Mouse (Mus musculus): Measurements from ENCODE around the gene Coq8a.

Coq8a gene

DNA sequence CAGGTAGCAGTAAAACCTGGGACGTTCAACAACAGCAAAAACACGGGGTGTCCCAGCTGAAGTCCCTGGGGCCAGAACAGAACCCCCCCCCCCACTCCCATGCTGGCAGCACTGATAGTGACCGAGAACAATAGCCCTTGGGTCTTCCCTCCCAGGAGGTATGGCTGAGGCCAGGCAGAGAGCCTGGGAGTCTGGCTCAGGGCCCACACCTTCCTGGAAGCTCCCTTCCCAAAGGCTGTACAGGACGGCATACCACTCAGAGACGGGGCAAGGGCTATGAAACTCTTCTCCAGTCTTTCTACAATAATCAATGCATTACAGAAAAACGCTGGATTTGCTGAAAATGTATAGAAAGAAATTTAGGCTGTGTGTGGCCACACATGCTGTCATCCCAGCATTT, 24.7 kb downstream of the Coq8a start:
- no peak for DNase-seq

DNA sequence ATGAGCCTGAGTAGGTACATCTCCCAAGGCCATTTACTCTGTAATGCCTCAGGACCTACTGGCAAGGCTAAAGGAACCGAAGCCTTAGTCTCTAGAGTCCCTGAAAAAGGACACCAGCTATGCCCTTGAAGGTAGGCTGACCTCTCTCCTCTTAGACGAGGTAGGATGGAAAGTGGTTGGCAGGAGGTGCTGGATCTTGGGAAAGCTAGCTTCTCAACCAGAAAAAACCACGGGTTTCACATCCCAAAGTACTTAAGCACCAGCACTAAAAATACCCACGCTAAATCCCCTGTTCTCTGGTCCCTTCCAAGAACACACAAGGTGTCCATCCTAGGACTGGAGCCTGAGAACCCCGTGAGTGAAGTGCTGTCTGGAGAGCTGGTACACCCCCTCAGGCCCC, 26.4 kb downstream of the Coq8a start:
- DNase-seq: no peak

DNA sequence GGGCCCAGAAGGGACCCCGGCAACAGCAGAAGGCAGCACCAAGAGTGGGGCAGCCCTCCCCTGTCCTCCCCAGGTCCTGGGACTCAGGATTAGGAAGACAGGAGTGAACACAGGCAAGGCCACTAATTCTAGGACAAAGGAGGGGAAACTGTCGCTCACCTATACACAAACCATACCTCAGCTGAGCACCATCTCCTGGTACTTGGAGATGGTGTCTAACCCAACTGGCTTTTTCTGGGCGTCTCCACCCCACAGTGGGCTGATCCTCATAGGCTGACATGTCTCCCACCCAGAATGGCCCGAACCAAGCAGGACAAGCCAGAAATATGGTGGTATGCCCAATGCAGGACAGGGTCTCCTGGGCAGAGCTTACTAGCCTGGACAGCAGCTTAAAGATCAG, 26.8 kb downstream of the Coq8a start:
- no peak for DNase-seq

DNA sequence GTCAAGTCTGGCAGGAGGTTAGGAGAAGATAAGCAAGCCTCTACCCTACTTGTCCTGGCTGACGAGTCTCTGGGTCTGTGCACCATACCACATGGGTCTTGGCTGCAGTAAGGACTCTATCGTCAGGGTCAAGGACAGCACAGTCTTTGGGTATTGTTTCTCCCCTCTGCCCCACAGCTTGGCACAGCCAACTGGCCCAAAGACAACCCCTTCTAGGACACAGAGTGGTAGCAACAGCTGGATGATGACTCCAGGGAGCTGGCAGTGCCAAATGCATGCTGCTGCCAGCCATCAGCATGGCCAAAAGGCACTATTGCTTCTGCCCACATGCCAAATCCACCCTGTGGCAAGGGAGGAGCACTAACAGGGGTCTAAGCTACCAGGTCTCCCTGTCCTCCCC, 27.5 kb downstream of the Coq8a start:
- DNase-seq: no peak

DNA sequence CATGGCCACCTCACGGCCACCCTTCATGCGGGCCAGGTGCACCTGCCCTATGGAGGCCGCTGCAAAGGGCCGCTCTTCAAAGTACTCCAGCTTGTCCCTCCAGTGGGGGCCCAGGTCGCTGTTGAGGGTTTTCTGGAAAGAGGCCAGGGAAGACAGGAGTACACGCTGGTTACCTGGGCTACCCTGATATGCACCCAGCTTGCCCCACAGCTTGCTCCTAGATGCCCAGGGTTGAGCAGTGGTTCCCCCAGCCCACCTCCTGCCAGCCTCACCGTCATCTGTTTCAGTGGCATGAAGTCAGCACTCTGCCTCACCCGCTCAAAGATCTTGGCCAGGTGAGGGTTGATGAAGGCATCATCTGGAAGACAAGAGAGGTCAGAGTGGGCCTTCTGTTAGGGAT, 29.3 kb downstream of the Coq8a start:
- DNase-seq: no peak

DNA sequence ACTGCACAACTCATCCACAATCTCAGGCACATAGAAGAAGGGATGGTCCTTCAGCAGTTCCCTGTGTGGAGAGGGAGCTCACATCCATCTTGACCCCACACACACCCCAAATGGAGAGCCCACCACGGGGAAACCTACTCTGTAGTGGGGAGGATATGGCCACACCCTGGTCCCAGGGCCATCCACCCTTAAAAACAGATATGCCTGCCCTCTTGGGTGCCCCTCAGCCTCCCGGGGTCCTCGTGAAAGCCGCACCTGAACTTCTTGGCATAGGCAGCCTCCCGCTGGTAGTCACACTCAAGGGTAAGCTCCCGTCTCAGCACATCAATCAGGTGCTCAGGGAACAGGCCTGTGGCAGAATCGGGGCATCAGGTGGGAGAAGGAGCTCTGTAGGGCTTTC, 30.2 kb downstream of the Coq8a start:
- no peak for DNase-seq

DNA sequence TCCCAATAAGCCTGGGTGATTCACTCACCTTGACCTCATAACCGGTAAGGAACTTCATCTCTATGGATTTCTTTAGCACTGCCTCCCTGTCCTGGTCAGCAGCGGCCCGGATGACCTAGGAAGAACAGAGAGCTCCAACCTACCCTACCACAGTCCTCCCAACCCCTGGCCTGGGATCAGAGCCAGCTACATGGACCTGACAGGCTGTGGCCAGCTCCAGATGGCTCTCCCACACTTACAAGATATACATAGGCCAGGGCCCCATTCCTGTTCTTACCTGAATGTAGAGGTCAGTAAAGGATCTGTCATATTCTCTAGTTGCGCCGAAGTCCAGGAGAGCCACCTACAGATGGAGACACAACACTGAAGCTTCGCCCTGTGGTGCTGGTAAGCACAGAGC, 31.1 kb downstream of the Coq8a start:
- DNase-seq: no peak

- no peak for DNase-seq
Measured at GRCm38 (mm10) chr1:180166533-180166932, 32.9 kb downstream of the Coq8a start.

DNA sequence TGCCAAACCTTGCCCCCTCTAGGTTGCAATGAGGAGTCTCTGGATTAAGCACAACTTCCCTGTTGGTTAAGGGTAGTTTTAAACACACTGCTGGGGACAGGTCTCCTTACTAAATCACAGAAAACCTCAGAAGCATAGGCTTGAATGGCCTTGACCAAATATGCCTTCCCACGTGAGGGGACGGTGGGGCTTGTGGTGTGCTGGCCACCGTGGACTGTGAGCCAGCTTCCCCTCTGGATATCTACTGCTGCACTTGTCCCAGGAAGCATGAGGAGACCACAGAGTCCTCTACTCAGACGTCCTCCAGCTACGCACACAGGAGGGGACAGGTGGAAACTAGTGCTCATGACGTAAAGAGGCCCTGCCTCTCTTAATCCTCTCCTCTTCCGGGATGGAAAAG, 36.4 kb downstream of the Coq8a start:
- DNase-seq: no peak

GRCm38 (mm10) chr1:180161566-180162355, 37.6 kb downstream of the Coq8a start:
- DNase-seq: no peak

- DNase-seq: no peak
Measured at GRCm38 (mm10) chr1:180161160-180161559, 38.2 kb downstream of the Coq8a start.

GRCm38 (mm10) chr1:180160545-180160944, 38.9 kb downstream of the Coq8a start:
- DNase-seq: no peak

DNA sequence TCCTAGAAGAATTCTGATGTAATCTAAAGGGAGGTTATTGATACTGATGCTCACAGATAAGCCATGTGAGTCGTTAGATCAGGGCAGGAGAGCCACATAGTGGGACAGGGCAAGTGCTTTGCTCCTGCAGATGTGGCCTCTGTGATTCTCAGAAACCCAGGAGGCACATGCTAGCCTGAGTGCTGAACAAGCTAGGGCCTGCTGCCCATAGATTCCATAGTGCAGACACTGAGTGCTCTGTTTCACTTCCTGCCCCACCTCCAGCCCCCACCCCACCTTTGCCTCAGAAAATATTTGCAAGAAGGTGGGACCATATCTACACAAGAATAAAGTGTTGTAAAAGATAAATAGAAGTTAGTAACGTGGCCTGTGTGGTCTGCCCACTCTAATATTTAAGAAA, 40.8 kb downstream of the Coq8a start:
- no peak for DNase-seq

- DNase-seq: no peak
Measured at GRCm38 (mm10) chr1:180151191-180151590, 48.2 kb downstream of the Coq8a start.

GRCm38 (mm10) chr1:180148563-180148962, 50.8 kb downstream of the Coq8a start:
- no peak for DNase-seq

- DNase-seq: no peak
Measured at GRCm38 (mm10) chr1:180148036-180148435, 51.4 kb downstream of the Coq8a start.

DNA sequence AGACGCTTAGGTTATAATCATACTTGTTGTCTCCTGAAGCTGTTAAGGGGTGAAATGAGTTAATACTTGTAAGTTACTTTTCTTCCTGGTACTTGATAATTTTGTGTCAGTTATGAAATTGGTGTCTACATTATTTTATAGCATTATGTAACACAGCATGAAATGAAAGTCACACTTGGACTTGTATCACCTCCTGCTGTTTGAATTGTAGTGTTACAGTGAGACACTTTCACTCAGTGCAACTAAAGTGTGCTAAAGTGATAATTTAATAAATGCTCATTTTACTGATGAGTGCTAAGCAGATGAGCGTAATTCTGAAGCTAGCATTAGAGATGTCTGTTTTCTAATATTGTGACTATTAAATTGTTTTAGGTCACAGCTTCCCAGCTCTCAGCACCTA, 58.4 kb downstream of the Coq8a start:
- DNase-seq: no peak

DNA sequence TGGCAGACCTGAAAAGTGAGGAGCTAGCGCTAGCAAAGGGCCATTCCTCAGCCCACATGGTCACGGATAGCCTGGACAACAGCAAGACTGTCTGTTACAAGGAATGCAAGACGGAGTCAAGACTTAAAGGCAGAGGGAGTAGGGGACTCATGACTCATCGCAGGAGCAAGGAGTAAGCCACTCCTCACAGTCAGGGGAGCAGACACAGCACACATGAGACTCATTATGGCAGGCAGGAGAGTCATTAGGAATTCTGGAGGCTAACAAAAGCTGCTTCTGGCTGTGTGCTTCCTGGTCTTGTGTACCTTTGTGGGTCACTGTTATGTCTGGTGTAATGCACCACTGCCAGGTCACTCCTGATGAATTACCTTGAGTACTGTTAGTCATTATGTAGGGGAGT, 60.2 kb downstream of the Coq8a start:
- DNase-seq: no peak

DNA sequence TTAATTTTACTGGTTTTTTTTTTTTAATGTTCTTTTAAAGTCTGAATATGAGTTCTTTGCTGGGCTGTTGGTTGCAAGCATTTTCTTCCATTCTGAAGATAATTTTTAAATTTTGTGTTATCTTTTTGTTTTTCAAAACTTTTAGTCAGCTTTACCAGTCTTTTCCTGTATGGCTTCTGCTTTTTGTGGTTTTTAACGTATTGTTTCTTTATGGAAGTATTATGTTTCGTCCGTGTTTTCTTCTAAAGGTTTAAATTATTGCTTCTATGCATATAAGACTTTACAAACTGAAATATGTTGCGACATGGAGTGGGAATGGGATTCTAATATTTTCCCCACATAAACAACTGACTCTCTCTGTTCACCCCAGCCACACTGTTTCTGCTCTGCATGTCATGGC, 67.2 kb downstream of the Coq8a start:
- DNase-seq: no peak

GRCm38 (mm10) chr1:180131402-180131801, 68.0 kb downstream of the Coq8a start:
- no peak for DNase-seq

- no peak for DNase-seq
Measured at GRCm38 (mm10) chr1:180128077-180128792, 71.2 kb downstream of the Coq8a start.

DNA sequence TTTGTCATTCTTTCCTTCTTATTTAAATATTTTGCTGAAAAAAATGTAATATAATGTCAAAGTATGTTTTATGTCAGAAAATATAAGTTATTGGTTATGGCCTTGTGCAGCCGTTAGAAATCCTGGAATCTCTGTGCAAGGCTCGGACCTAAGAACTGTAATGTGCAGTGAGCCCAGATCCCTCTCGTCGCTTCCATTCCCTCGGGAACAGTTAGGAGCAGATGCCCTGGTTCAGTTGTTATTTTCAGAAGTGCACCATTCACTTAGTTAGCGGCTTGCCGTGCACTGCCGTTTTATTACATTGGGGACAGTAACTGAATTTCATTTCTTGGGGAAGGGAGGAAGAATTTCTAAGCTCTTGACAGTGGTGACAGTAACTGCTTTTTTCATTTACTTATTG, 81.2 kb downstream of the Coq8a start:
- DNase-seq: no peak

DNA sequence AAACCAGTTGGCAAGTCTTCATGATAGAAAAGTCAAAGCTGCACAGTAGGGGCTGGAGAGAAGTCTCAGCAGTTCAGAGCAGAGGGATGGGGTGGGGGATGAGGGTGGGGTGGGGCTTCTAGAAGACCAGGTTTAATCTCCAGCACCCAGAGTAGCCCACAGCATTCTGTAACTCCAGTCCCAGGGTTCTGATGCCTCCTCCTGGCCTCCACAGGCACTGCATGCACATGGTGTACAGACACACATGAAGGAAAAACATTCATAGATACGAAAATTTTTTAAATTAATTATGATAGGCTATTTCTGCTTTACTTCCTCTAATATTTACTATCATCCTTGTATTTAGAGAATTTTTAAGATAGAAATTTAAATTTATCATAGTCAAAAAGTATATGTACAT, 82.9 kb downstream of the Coq8a start:
- DNase-seq: peak; percentile 53 to 58

Measured in kidney, postnatal 4 days (tissue).